Mouse (Mus musculus): ENCODE results near the gene Igsf9. TPM values are rescaled to one million over a fixed set of nuclear protein-coding genes. Genes with fewer than 3 reads are reported as not detected.

Gene Igsf9
- total and polyA plus RNA-seq, 3 experiments: 0.38 TPM; not detected in 2

DNA sequence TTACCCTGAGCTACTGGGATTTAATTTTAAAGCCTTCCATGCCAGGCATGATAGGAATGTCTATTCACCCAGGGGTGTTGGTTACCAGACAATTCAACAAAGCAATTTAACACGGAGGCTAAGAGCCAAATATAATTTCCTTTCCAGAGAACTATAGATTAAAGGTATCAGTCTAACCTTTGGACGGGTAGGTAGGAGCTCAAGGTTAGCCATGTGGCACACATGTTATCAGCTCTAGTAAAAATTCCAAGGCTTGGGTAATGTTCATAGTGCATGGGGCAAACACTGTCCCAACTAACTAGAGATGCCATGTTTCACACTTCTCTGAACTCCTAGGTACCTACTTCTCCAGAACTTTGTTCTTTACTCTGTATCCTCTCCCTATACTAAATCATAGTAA, 20.0 kb upstream of the Igsf9 start:
- H3K4me3 ChIP-seq (ENCODE audit: low read depth, low read length): no peak overlapping the region
- H3K27me3 ChIP-seq (ENCODE audit: insufficient read depth, low read length): 0 out of 2 replicates have a peak, but pooled peaks cover 3% of the 10 kb centered on the region
- DNase-seq (ENCODE audit: low spot score) (no peak), ATAC-seq (ENCODE audit: extremely low read depth, insufficient number of reproducible peaks, low FRiP score, poor library complexity, severe bottlenecking) (no peak)
- no peaks in the 10 kb centered on the region for H3K9me3 ChIP-seq (replicated peaks)
- no peak for TF ChIP-seq CTCF (IDR thresholded peaks at IDR 0.05; ENCODE audit: low read depth, low read length)
- TF ChIP-seq TAL1 (conservative IDR thresholded peaks at IDR 0.05; ENCODE audit: low read depth, low read length): no peak
- TF ChIP-seq POLR2AphosphoS5 (IDR thresholded peaks at IDR 0.05; ENCODE audit: insufficient replicate concordance, low read depth, low read length): no peak
- no peak for TF ChIP-seq GATA2 (IDR thresholded peaks at IDR 0.05; ENCODE audit: borderline replicate concordance, low read depth, low read length)
- no peak for TF ChIP-seq GATA1 (IDR thresholded peaks at IDR 0.05; ENCODE audit: borderline replicate concordance, low read length)
- no peaks in the 10 kb centered on the region for H3K36me3 ChIP-seq (replicated peaks)
- H3K4me1 ChIP-seq (ENCODE audit: insufficient read depth, low read depth, low read length): no peaks in the 10 kb centered on the region

DNA sequence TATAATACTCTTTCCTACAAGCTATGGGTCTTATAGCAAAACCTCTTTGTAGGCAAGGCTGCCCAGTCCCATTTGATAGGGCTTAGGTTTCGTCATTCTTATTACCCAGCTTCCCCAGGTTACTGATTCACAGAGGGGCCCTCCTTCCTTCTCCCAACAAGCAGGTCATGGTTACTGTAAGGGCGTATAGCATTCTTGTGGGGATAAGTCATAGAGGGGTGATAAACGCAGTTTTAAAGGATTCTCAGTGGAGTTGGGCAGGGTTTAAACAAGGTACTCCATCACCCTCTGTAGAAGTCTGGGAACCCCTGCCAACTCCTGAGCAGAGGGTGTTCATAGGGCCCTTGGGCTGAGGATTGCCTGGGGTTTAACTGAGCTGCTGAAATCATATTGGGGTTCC, 19.1 kb upstream of the Igsf9 start:
- no peaks in the 10 kb centered on the region for H3K36me3 ChIP-seq (replicated peaks)
- no peak for ATAC-seq (ENCODE audit: extremely low read depth, insufficient number of reproducible peaks, low FRiP score, poor library complexity, severe bottlenecking)
- DNase-seq (ENCODE audit: low spot score): no peak
- no peak overlapping the region for H3K4me3 ChIP-seq (ENCODE audit: low read depth, low read length)
- TF ChIP-seq GATA1 (IDR thresholded peaks at IDR 0.05; ENCODE audit: borderline replicate concordance, low read length) (no peak), CTCF (IDR thresholded peaks at IDR 0.05; ENCODE audit: low read depth, low read length) (no peak), POLR2AphosphoS5 (IDR thresholded peaks at IDR 0.05; ENCODE audit: insufficient replicate concordance, low read depth, low read length) (no peak), TAL1 (conservative IDR thresholded peaks at IDR 0.05; ENCODE audit: low read depth, low read length) (no peak), GATA2 (IDR thresholded peaks at IDR 0.05; ENCODE audit: borderline replicate concordance, low read depth, low read length) (no peak)
- H3K4me1 ChIP-seq (ENCODE audit: insufficient read depth, low read depth, low read length): no peaks in the 10 kb centered on the region
- no peaks in the 10 kb centered on the region for H3K9me3 ChIP-seq (replicated peaks)
- 0 out of 2 replicates have a peak, but pooled peaks cover 3% of the 10 kb centered on the region for H3K27me3 ChIP-seq (ENCODE audit: insufficient read depth, low read length)

DNA sequence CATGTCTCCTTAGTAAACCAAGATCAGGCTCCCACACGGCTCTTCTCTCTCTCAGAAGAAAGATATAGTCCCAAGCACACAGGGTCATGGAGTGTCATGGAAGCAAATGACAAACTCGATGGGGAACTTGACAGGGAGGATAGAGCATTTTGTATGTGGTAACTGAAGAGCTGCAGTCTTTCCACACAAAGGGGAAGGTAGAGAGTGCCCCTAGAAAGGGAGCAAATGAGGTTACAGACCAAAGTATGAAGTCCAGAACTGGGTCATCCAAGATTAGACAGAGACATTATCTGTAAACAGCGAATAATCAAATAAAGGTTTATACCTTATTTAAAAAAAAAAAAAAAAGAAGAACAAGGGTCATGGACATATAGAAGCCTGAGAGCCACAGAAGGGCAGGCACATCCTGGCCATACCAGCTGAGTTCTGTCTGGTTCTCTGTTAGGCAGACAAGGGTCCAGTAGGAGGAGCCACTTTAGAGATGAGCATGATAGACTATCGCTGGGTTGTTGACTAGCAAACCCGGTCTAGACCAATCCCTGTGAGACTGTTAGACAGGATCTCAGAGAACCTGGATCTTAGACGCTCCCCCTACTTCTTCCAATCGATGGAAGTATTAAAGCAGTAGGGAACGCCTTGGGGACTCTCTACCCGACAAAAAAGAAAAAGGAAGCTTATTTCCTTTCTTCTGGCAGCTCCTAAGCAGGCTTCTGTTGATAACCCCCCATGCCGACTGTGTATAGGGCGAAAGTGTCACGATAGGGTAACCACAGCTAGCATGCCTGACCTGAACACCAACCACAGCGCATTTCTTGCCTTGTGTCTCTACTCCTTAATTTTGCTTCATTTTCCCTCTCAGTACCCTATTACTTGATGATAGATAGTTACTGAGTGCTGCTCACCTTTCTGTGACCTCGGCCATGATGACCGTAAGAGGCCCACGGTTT, 17.9 kb upstream of the Igsf9 start:
- ATAC-seq (ENCODE audit: extremely low read depth, insufficient number of reproducible peaks, low FRiP score, poor library complexity, severe bottlenecking): no peak

DNA sequence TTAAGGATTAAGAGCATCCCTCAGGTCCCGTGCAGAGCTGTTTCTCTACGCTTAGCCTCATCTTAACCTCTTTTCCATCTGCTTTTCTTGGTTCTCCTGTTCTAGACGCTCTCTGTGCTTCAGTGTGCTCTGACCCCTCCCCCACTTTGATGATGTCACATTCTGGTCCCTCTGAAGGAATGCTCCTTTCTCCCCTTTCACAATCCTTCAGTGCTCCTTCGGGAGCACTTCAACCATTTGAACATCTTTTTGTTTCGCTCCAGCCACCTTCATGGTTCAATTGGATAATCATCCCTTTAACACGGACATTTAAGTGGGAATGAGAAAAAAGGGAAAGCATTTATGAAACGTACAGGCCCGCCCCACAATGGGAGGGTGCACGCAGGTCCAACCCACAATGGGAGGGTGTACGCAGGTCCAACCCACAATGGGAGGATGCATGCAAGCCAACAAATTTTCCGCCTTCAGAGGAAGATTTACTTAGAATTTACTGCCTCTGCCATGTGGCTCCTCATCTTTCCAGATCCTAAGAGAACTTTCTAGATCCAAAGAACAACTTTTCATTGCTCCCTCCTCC, 13.2 kb upstream of the Igsf9 start:
- ATAC-seq (ENCODE audit: extremely low read depth, insufficient number of reproducible peaks, low FRiP score, poor library complexity, severe bottlenecking) (no peak), DNase-seq (ENCODE audit: low spot score) (no peak)
- Histone ChIP-seq H3K36me3 (replicated peaks) (no peaks in the 10 kb centered on the region), H3K27me3 (ENCODE audit: insufficient read depth, low read length) (peaks cover 3% of the 10 kb centered on the region; the same call in 1 of the 2 replicates), H3K4me1 (ENCODE audit: insufficient read depth, low read depth, low read length) (no peaks in the 10 kb centered on the region), H3K4me3 (ENCODE audit: low read depth, low read length) (no peak overlapping the region), H3K9me3 (replicated peaks) (no peaks in the 10 kb centered on the region)
- TF ChIP-seq GATA1 (IDR thresholded peaks at IDR 0.05; ENCODE audit: borderline replicate concordance, low read length): no peak
- TF ChIP-seq GATA2 (IDR thresholded peaks at IDR 0.05; ENCODE audit: borderline replicate concordance, low read depth, low read length): no peak

More for the DNA sequence above, 17.9 kb upstream of the Igsf9 start:
- H3K9me3 ChIP-seq (replicated peaks): no peaks in the 10 kb centered on the region
- no peaks in the 10 kb centered on the region for H3K4me1 ChIP-seq (ENCODE audit: insufficient read depth, low read depth, low read length)
- 0 out of 2 replicates have a peak, but pooled peaks cover 3% of the 10 kb centered on the region for H3K27me3 ChIP-seq (ENCODE audit: insufficient read depth, low read length)
- TF ChIP-seq TAL1 (conservative IDR thresholded peaks at IDR 0.05; ENCODE audit: low read depth, low read length) (no peak), GATA1 (IDR thresholded peaks at IDR 0.05; ENCODE audit: borderline replicate concordance, low read length) (no peak), POLR2AphosphoS5 (IDR thresholded peaks at IDR 0.05; ENCODE audit: insufficient replicate concordance, low read depth, low read length) (no peak), GATA2 (IDR thresholded peaks at IDR 0.05; ENCODE audit: borderline replicate concordance, low read depth, low read length) (no peak), CTCF (IDR thresholded peaks at IDR 0.05; ENCODE audit: low read depth, low read length) (no peak)
- DNase-seq (ENCODE audit: low spot score): no peak
- H3K4me3 ChIP-seq (ENCODE audit: low read depth, low read length): no peak overlapping the region
- H3K36me3 ChIP-seq (replicated peaks): no peaks in the 10 kb centered on the region

DNA sequence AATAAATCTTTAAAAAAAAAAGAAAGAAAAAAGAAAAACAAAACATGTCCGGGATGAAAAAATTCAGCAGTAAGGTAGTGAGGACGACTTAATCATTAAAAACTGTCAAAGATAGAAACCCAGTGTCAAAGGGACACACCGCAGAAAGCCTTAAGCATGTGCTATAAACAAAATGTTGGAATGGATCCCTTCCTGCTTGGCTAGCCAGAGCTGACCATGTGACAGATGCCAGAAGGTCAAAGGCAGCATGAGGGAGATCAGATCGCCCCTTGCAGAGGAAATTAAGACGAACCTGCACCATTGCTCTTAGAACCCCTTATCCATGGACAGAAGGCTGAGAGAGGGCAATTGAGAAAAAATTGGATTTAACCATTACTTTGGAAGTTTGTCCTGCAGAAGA, 12.2 kb upstream of the Igsf9 start:
- no peaks in the 10 kb centered on the region for H3K36me3 ChIP-seq (replicated peaks)
- DNase-seq (ENCODE audit: low spot score) (no peak), ATAC-seq (ENCODE audit: extremely low read depth, insufficient number of reproducible peaks, low FRiP score, poor library complexity, severe bottlenecking) (no peak)
- H3K4me3 ChIP-seq (ENCODE audit: low read depth, low read length): no peak overlapping the region
- no peaks in the 10 kb centered on the region for H3K4me1 ChIP-seq (ENCODE audit: insufficient read depth, low read depth, low read length)
- peaks cover 3% of the 10 kb centered on the region; the same call in 1 of the 2 replicates for H3K27me3 ChIP-seq (ENCODE audit: insufficient read depth, low read length)
- H3K9me3 ChIP-seq (replicated peaks): no peaks in the 10 kb centered on the region
- TF ChIP-seq GATA1 (IDR thresholded peaks at IDR 0.05; ENCODE audit: borderline replicate concordance, low read length) (no peak), GATA2 (IDR thresholded peaks at IDR 0.05; ENCODE audit: borderline replicate concordance, low read depth, low read length) (no peak), TAL1 (conservative IDR thresholded peaks at IDR 0.05; ENCODE audit: low read depth, low read length) (no peak), POLR2AphosphoS5 (IDR thresholded peaks at IDR 0.05; ENCODE audit: insufficient replicate concordance, low read depth, low read length) (no peak), CTCF (IDR thresholded peaks at IDR 0.05; ENCODE audit: low read depth, low read length) (no peak)

DNA sequence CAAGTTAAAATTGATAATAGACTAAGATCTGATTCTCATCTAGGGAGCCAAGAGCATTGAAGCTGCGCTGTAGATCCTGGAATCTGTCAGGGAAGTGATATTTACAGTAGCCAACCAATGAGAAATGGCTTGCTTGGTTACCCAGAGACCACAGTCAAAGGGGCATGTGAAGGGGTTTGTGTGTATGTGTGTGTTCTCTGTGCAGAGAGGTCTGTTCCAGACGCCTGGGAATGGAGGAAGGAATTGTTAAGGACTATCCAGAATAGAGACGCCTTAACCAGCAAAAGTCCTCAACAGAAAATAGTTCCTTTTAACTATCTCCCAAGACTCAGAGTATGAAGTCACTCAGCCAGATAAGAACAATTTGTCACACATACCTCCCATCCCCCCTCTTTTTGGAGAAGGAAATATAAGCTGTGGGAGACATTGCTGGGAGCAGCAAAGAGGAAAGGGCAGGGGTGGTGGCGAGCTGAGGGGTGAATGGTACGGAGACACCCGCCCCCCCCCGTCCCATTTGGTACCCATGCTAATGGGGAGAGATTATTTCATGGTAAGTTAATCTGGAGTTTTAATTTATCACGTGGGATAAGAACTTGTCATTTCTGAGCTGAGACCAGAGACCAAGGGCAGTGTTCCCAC, 11.7 kb upstream of the Igsf9 start:
- no peaks in the 10 kb centered on the region for H3K4me1 ChIP-seq (ENCODE audit: insufficient read depth, low read depth, low read length)
- H3K9me3 ChIP-seq (replicated peaks): no peaks in the 10 kb centered on the region
- H3K4me3 ChIP-seq (ENCODE audit: low read depth, low read length): no peak overlapping the region
- peaks cover 3% of the 10 kb centered on the region; the same call in 1 of the 2 replicates for H3K27me3 ChIP-seq (ENCODE audit: insufficient read depth, low read length)
- DNase-seq (ENCODE audit: low spot score) (no peak), ATAC-seq (ENCODE audit: extremely low read depth, insufficient number of reproducible peaks, low FRiP score, poor library complexity, severe bottlenecking) (no peak)
- no peaks in the 10 kb centered on the region for H3K36me3 ChIP-seq (replicated peaks)
- TF ChIP-seq TAL1 (conservative IDR thresholded peaks at IDR 0.05; ENCODE audit: low read depth, low read length): no peak
- no peak for TF ChIP-seq CTCF (IDR thresholded peaks at IDR 0.05; ENCODE audit: low read depth, low read length)
- TF ChIP-seq GATA2 (IDR thresholded peaks at IDR 0.05; ENCODE audit: borderline replicate concordance, low read depth, low read length): no peak
- TF ChIP-seq GATA1 (IDR thresholded peaks at IDR 0.05; ENCODE audit: borderline replicate concordance, low read length): no peak
- TF ChIP-seq POLR2AphosphoS5 (IDR thresholded peaks at IDR 0.05; ENCODE audit: insufficient replicate concordance, low read depth, low read length): no peak

Data from G1E (cell line).